Mouse (Mus musculus): ENCODE measurements at regions not wholly inside any gene's neighbourhood (a gene's known extent, or its start where the extent isn't known, plus 50 kb on each side); places are given as distances from the start of the nearest gene placed in this dataset.

- H3K36me3 ChIP-seq, result no peaks in the 10 kb centered on the region
- H3K27ac ChIP-seq, result no peak overlapping the region
- no peak overlapping the region for H3K4me2 ChIP-seq
- 88% methylated on average over 10 of the region's 10 CpGs for WGBS
- no peaks in the 10 kb centered on the region for H3K4me1 ChIP-seq
- no peaks in the 10 kb centered on the region for H3K27me3 ChIP-seq
- ATAC-seq (ENCODE audit: borderline replicate concordance, extremely low read depth, low FRiP score, low TSS enrichment), result no peak
- no peaks in the 10 kb centered on the region for H3K9me3 ChIP-seq
- H3K4me3 ChIP-seq, result no peak overlapping the region
- no peak overlapping the region for H3K9ac ChIP-seq
Observed at GRCm38 (mm10) chr19:14695369-14695768, 97.5 kb upstream of the Tle4 start.

GRCm38 (mm10) chr19:14692183-14692582, 94.3 kb upstream of the Tle4 start:
- Histone ChIP-seq H3K9ac (no peak overlapping the region), H3K4me2 (no peak overlapping the region), H3K4me1 (no peaks in the 10 kb centered on the region), H3K27me3 (no peaks in the 10 kb centered on the region), H3K36me3 (no peaks in the 10 kb centered on the region), H3K27ac (no peak overlapping the region), H3K9me3 (no peaks in the 10 kb centered on the region), H3K4me3 (no peak overlapping the region)
- no peak for ATAC-seq (ENCODE audit: borderline replicate concordance, extremely low read depth, low FRiP score, low TSS enrichment)

GRCm38 (mm10) chr19:14685628-14686027, 87.8 kb upstream of the Tle4 start:
- H3K4me2 ChIP-seq, result no peak overlapping the region
- H3K9me3 ChIP-seq, result no peaks in the 10 kb centered on the region
- no peak overlapping the region for H3K27ac ChIP-seq
- ATAC-seq (ENCODE audit: borderline replicate concordance, extremely low read depth, low FRiP score, low TSS enrichment), result no peak
- no peak overlapping the region for H3K9ac ChIP-seq
- H3K36me3 ChIP-seq, result no peaks in the 10 kb centered on the region
- no peak overlapping the region for H3K4me3 ChIP-seq
- WGBS, result 91% methylated on average over 1 of the region's 1 CpGs
- H3K27me3 ChIP-seq, result no peaks in the 10 kb centered on the region
- no peaks in the 10 kb centered on the region for H3K4me1 ChIP-seq

GRCm38 (mm10) chr19:14684669-14685068, 86.8 kb upstream of the Tle4 start:
- no peak overlapping the region for H3K27ac ChIP-seq
- H3K9ac ChIP-seq, result no peak overlapping the region
- 85% methylated on average over 3 of the region's 3 CpGs for WGBS
- no peak overlapping the region for H3K4me3 ChIP-seq
- H3K9me3 ChIP-seq, result no peaks in the 10 kb centered on the region
- no peaks in the 10 kb centered on the region for H3K27me3 ChIP-seq
- H3K4me1 ChIP-seq, result no peaks in the 10 kb centered on the region
- no peak overlapping the region for H3K4me2 ChIP-seq
- H3K36me3 ChIP-seq, result no peaks in the 10 kb centered on the region
- ATAC-seq (ENCODE audit: borderline replicate concordance, extremely low read depth, low FRiP score, low TSS enrichment), result no peak

- no peak for ATAC-seq (ENCODE audit: borderline replicate concordance, extremely low read depth, low FRiP score, low TSS enrichment)
- H3K9me3 ChIP-seq, result no peaks in the 10 kb centered on the region
- WGBS, result 51% methylated on average over 11 of the region's 11 CpGs
- H3K9ac ChIP-seq, result no peak overlapping the region
- no peak overlapping the region for H3K4me3 ChIP-seq
- H3K4me1 ChIP-seq, result no peaks in the 10 kb centered on the region
- no peaks in the 10 kb centered on the region for H3K27me3 ChIP-seq
- H3K36me3 ChIP-seq, result no peaks in the 10 kb centered on the region
- no peak overlapping the region for H3K27ac ChIP-seq
- H3K4me2 ChIP-seq, result no peak overlapping the region
Observed at GRCm38 (mm10) chr19:14681306-14681705, 83.5 kb upstream of the Tle4 start.

- Histone ChIP-seq H3K27ac (no peak overlapping the region), H3K4me3 (no peak overlapping the region), H3K36me3 (no peaks in the 10 kb centered on the region), H3K9me3 (no peaks in the 10 kb centered on the region), H3K9ac (no peak overlapping the region), H3K4me1 (no peaks in the 10 kb centered on the region), H3K4me2 (no peak overlapping the region), H3K27me3 (no peaks in the 10 kb centered on the region)
- 90% methylated on average over 2 of the region's 2 CpGs for WGBS
- ATAC-seq (ENCODE audit: borderline replicate concordance, extremely low read depth, low FRiP score, low TSS enrichment), result no peak
Observed at GRCm38 (mm10) chr19:14679776-14680175, 81.9 kb upstream of the Tle4 start.

GRCm38 (mm10) chr19:14678584-14678983, 80.7 kb upstream of the Tle4 start:
- Histone ChIP-seq H3K4me3 (no peak overlapping the region), H3K9ac (no peak overlapping the region), H3K27me3 (no peaks in the 10 kb centered on the region), H3K4me2 (no peak overlapping the region), H3K4me1 (no peaks in the 10 kb centered on the region), H3K27ac (no peak overlapping the region), H3K9me3 (no peaks in the 10 kb centered on the region), H3K36me3 (no peaks in the 10 kb centered on the region)
- 56% methylated on average over 4 of the region's 4 CpGs for WGBS
- no peak for ATAC-seq (ENCODE audit: borderline replicate concordance, extremely low read depth, low FRiP score, low TSS enrichment)

- no peak overlapping the region for H3K4me3 ChIP-seq
- no peaks in the 10 kb centered on the region for H3K9me3 ChIP-seq
- H3K4me1 ChIP-seq, result no peaks in the 10 kb centered on the region
- no peaks in the 10 kb centered on the region for H3K27me3 ChIP-seq
- ATAC-seq (ENCODE audit: borderline replicate concordance, extremely low read depth, low FRiP score, low TSS enrichment), result no peak
- H3K4me2 ChIP-seq, result no peak overlapping the region
- WGBS, result 79% methylated on average over 2 of the region's 2 CpGs
- H3K36me3 ChIP-seq, result no peaks in the 10 kb centered on the region
- H3K9ac ChIP-seq, result no peak overlapping the region
- H3K27ac ChIP-seq, result no peak overlapping the region
Observed at GRCm38 (mm10) chr19:14676929-14677328, 79.1 kb upstream of the Tle4 start.

GRCm38 (mm10) chr19:14670821-14671104, 72.9 kb upstream of the Tle4 start:
- Histone ChIP-seq H3K27ac (no peak overlapping the region), H3K4me3 (no peak overlapping the region)
- no peak for ATAC-seq (ENCODE audit: borderline replicate concordance, extremely low read depth, low FRiP score, low TSS enrichment)

GRCm38 (mm10) chr19:14670078-14670820, 72.4 kb upstream of the Tle4 start:
- H3K36me3 ChIP-seq, result no peaks in the 10 kb centered on the region
- H3K27ac ChIP-seq, result 0 out of 2 replicates have a peak overlapping the region, but pooled peaks have one; percentile 10
- peak; percentile 67; the same call in 1 of the 2 replicates for ATAC-seq (ENCODE audit: borderline replicate concordance, extremely low read depth, low FRiP score, low TSS enrichment)
- H3K27me3 ChIP-seq, result no peaks in the 10 kb centered on the region
- no peaks in the 10 kb centered on the region for H3K9me3 ChIP-seq
- peak overlapping the region; percentile 47 for H3K4me2 ChIP-seq
- 21% methylated on average over 11 of the region's 13 CpGs for WGBS
- H3K4me3 ChIP-seq, result no peak overlapping the region
- peaks cover 9% of the 10 kb centered on the region; the same call in 1 of the 2 replicates for H3K4me1 ChIP-seq
- no peak overlapping the region for H3K9ac ChIP-seq

More at GRCm38 (mm10) chr19:14670821-14671104, 72.9 kb upstream of the Tle4 start:
- no peak overlapping the region for H3K4me2 ChIP-seq
- H3K36me3 ChIP-seq, result no peaks in the 10 kb centered on the region
- H3K4me1 ChIP-seq, result peaks cover 9% of the 10 kb centered on the region; the same call in 1 of the 2 replicates
- H3K9ac ChIP-seq, result no peak overlapping the region
- H3K27me3 ChIP-seq, result no peaks in the 10 kb centered on the region
- no peaks in the 10 kb centered on the region for H3K9me3 ChIP-seq

GRCm38 (mm10) chr19:14668512-14669181, 70.8 kb upstream of the Tle4 start:
- Histone ChIP-seq H3K9me3 (no peaks in the 10 kb centered on the region), H3K4me3 (no peak overlapping the region), H3K4me1 (peaks cover 9% of the 10 kb centered on the region; the same call in 1 of the 2 replicates), H3K9ac (no peak overlapping the region), H3K4me2 (no peak overlapping the region), H3K27ac (no peak overlapping the region), H3K36me3 (no peaks in the 10 kb centered on the region), H3K27me3 (no peaks in the 10 kb centered on the region)
- ATAC-seq (ENCODE audit: borderline replicate concordance, extremely low read depth, low FRiP score, low TSS enrichment), result no peak
- WGBS, result 94% methylated on average over 4 of the region's 4 CpGs

GRCm38 (mm10) chr19:14664682-14665417, 67.0 kb upstream of the Tle4 start:
- Histone ChIP-seq H3K9ac (no peak overlapping the region), H3K36me3 (no peaks in the 10 kb centered on the region), H3K4me2 (no peak overlapping the region), H3K27me3 (no peaks in the 10 kb centered on the region), H3K27ac (no peak overlapping the region), H3K4me3 (no peak overlapping the region), H3K4me1 (no peaks in the 10 kb centered on the region), H3K9me3 (no peaks in the 10 kb centered on the region)
- ATAC-seq (ENCODE audit: borderline replicate concordance, extremely low read depth, low FRiP score, low TSS enrichment), result no peak
- 77% methylated on average over 3 of the region's 3 CpGs for WGBS
